Mouse (Mus musculus): ENCODE measurements around the gene A630095N17Rik. TPM values are rescaled to one million over a fixed set of nuclear protein-coding genes. Genes with fewer than 3 reads are reported as not detected.

The A630095N17Rik gene
- total RNA-seq (2017) = 2.6 TPM in 1 of 2 replicates, not detected in the other

- no peak for ATAC-seq (replicated peaks in 1 of 2; ENCODE audit: insufficient read depth in 1 of 2, low FRiP score in 2 of 2, low TSS enrichment in 1 of 2, low read depth in 1 of 2, poor library complexity in 2 of 2, severe bottlenecking in 2 of 2)
Observed at GRCm38 (mm10) chr1:75231664-75232152, at the start of gene A630095N17Rik. A630095N17Rik (minus strand) TSS chr1:75232102.

DNA sequence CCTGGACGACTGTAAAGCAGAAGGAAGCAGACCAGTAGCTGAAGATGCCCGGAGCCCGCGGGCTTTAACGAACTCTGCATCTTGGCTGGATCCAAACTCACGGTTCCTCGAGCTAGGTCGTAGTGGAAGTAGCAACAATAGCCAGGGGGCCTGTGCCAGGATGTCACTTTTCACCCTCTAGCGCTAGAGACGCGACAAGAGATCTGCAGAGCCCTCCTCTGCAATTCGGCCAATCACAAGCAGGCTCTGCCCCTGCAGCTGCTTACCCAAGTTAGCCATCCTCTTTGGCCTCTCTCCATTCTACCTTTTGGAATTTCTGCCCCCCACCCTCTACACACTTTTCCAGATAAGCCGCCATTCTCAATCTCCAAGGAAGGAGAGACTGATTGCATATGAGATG, 46.3 kb upstream of the A630095N17Rik start, which contains the start of gene Resp18:
TSS of gene Resp18 (minus strand) at position 188 of the 400 bp plus-strand sequence.
- ATAC-seq (replicated peaks in 1 of 2; ENCODE audit: insufficient read depth in 1 of 2, low FRiP score in 2 of 2, low TSS enrichment in 1 of 2, low read depth in 1 of 2, poor library complexity in 2 of 2, severe bottlenecking in 2 of 2) = no peak

GRCm38 (mm10) chr1:75277195-75278188, 45.6 kb upstream of the A630095N17Rik start:
- ATAC-seq (replicated peaks in 1 of 2; ENCODE audit: insufficient read depth in 1 of 2, low FRiP score in 2 of 2, low TSS enrichment in 1 of 2, low read depth in 1 of 2, poor library complexity in 2 of 2, severe bottlenecking in 2 of 2) = no peak

GRCm38 (mm10) chr1:75264091-75264880, 32.4 kb upstream of the A630095N17Rik start, which contains the start of gene Ptprn:
Ptprn (minus strand) TSS chr1:75264502.
- ATAC-seq (replicated peaks in 1 of 2; ENCODE audit: insufficient read depth in 1 of 2, low FRiP score in 2 of 2, low TSS enrichment in 1 of 2, low read depth in 1 of 2, poor library complexity in 2 of 2, severe bottlenecking in 2 of 2) = no peak

GRCm38 (mm10) chr1:75262969-75263951, 31.4 kb upstream of the A630095N17Rik start:
- peak; percentile 56 to 67; a peak in 3 of 4 replicates for ATAC-seq (replicated peaks in 1 of 2; ENCODE audit: insufficient read depth in 1 of 2, low FRiP score in 2 of 2, low TSS enrichment in 1 of 2, low read depth in 1 of 2, poor library complexity in 2 of 2, severe bottlenecking in 2 of 2)

GRCm38 (mm10) chr1:75261278-75261677, 29.4 kb upstream of the A630095N17Rik start:
- ATAC-seq (replicated peaks in 1 of 2; ENCODE audit: insufficient read depth in 1 of 2, low FRiP score in 2 of 2, low TSS enrichment in 1 of 2, low read depth in 1 of 2, poor library complexity in 2 of 2, severe bottlenecking in 2 of 2) = no peak

DNA sequence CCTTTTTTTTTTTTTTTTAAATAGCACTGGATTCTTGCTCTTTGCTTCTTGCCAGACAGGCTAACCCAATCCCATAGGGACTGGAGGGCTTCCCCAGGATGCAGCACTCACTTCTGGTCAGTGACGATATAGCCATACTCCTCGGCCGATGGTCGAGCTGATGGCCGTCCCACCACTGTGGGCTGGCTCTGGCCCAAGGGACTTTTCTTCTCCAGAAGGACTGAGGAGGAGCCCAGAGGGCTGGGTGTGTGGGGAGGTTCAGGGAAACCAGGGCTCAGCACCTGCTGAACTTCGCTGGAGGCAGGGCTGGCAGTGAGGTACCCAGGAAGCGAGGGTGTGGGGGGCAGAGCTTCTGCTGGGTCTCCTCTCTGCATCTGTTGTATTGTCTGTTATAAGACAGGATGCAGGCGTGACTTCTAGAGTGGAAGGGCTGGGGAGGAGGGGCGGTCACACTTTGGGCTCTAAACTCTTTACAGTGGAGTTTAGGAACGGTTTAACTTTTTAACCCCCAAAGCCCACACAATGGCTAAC, 23.7 kb upstream of the A630095N17Rik start:
- ATAC-seq (replicated peaks in 1 of 2; ENCODE audit: insufficient read depth in 1 of 2, low FRiP score in 2 of 2, low TSS enrichment in 1 of 2, low read depth in 1 of 2, poor library complexity in 2 of 2, severe bottlenecking in 2 of 2) = no peak

GRCm38 (mm10) chr1:75254625-75255013, 22.7 kb upstream of the A630095N17Rik start:
- no peak for ATAC-seq (replicated peaks in 1 of 2; ENCODE audit: insufficient read depth in 1 of 2, low FRiP score in 2 of 2, low TSS enrichment in 1 of 2, low read depth in 1 of 2, poor library complexity in 2 of 2, severe bottlenecking in 2 of 2)

- ATAC-seq (replicated peaks in 1 of 2; ENCODE audit: insufficient read depth in 1 of 2, low FRiP score in 2 of 2, low TSS enrichment in 1 of 2, low read depth in 1 of 2, poor library complexity in 2 of 2, severe bottlenecking in 2 of 2) = peak; percentile 53 to 65
Observed at GRCm38 (mm10) chr1:75253849-75254624, 22.1 kb upstream of the A630095N17Rik start.

DNA sequence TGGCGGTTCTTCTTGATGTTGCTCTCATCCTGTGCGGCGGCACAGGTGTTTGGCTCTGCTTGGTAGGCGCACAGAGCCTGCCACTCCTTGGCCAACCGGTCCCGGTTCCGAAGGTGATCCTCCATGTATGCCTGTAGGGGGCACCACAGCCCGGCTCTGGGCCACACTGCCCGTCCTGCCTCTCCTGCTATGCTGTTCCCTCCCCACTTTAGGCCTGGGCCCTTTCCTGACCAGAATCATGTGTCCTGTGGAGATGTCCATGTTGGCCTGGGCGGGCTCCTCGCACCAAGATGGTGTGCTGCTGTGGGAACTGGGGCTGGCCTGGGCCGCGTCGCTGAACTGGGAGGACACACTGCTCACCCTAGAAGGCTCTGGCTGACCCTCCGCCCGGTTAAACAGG, 21.1 kb upstream of the A630095N17Rik start:
- ATAC-seq (replicated peaks in 1 of 2; ENCODE audit: insufficient read depth in 1 of 2, low FRiP score in 2 of 2, low TSS enrichment in 1 of 2, low read depth in 1 of 2, poor library complexity in 2 of 2, severe bottlenecking in 2 of 2) = no peak

GRCm38 (mm10) chr1:75252308-75252707, 20.4 kb upstream of the A630095N17Rik start:
- ATAC-seq (replicated peaks in 1 of 2; ENCODE audit: insufficient read depth in 1 of 2, low FRiP score in 2 of 2, low TSS enrichment in 1 of 2, low read depth in 1 of 2, poor library complexity in 2 of 2, severe bottlenecking in 2 of 2) = no peak

GRCm38 (mm10) chr1:75251112-75251970, 19.4 kb upstream of the A630095N17Rik start:
- ATAC-seq (replicated peaks in 1 of 2; ENCODE audit: insufficient read depth in 1 of 2, low FRiP score in 2 of 2, low TSS enrichment in 1 of 2, low read depth in 1 of 2, poor library complexity in 2 of 2, severe bottlenecking in 2 of 2) = peak; percentile 81 to 86

DNA sequence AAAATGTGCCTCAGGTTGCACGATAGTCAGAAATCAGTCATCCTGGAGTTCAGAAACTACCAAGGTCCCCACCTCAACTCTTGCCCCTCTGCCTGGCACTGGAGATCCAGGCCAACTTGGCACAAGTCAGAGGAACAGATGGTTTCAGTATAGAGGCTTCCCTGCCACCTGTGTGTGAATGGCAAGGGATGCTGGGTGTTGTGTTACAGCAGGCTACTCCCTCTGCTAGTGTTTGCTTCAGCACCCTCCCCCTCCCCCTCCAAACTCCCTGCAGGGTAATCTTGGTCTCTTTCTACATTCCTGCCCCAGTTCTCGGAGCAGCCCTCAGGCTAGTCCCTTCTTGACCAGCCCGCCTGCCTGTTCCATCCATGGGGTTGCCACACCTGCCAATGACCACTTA, 18.6 kb upstream of the A630095N17Rik start:
- ATAC-seq (replicated peaks in 1 of 2; ENCODE audit: insufficient read depth in 1 of 2, low FRiP score in 2 of 2, low TSS enrichment in 1 of 2, low read depth in 1 of 2, poor library complexity in 2 of 2, severe bottlenecking in 2 of 2) = no peak

GRCm38 (mm10) chr1:75248041-75248772, 16.3 kb upstream of the A630095N17Rik start:
- no peak for ATAC-seq (replicated peaks in 1 of 2; ENCODE audit: insufficient read depth in 1 of 2, low FRiP score in 2 of 2, low TSS enrichment in 1 of 2, low read depth in 1 of 2, poor library complexity in 2 of 2, severe bottlenecking in 2 of 2)
